Mouse (Mus musculus): ENCODE measurements at regions not wholly inside any gene's neighbourhood (a gene's known extent, or its start where the extent isn't known, plus 50 kb on each side); places are given as distances from the start of the nearest gene placed in this dataset.

DNA sequence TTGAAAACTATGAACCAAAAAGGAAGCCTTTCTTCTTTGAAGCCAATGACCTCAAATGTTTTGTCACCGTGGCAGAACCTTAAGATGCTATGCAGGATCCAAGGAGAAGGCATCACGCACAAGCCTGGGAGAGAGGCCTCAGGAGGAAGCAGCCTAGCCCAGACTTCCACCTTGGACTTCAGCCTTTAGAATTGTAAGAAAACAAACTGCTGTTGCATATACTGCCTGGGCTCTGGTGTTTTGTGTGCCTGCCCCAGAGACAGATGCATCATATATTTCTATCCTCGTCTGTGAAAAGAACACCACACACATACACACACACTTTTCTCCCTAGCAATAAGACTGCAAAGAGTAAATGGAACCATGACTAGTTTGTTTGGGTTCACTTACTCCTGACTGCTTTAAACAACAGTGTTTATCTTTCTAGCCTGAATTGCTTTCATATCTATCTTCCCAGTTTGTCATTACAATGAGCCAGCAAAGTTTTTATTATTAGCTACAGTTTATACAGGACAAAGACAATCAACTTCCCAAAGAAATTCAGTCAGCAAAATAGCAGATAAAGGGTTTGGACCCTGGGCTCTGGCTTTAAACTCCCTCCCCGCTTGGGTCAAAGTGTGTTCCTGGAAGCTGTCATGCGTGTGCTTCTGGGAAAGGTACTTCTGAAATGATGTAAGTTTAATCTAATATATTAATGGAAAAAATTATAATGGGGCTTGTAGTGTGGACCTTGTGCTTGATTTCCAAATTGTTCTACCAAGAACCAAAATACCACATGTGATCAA is 204.2 kb downstream of the Gm5447 start:
- Histone ChIP-seq H3K27me3 (ENCODE audit: low read depth, poor library complexity, severe bottlenecking) (no peaks in the 10 kb centered on the region), H3K9me3 (replicated peaks) (no peaks in the 10 kb centered on the region), H3K4me1 (peaks cover 4% of the 10 kb centered on the region; the same call in 1 of the 2 replicates), H3K36me3 (no peaks in the 10 kb centered on the region), H3K4me3 (no peak overlapping the region), H3K27ac (no peak overlapping the region)
- no peak for DNase-seq (ENCODE audit: low spot score)
- 87% methylated on average over 5 of the region's 5 CpGs for WGBS

DNA sequence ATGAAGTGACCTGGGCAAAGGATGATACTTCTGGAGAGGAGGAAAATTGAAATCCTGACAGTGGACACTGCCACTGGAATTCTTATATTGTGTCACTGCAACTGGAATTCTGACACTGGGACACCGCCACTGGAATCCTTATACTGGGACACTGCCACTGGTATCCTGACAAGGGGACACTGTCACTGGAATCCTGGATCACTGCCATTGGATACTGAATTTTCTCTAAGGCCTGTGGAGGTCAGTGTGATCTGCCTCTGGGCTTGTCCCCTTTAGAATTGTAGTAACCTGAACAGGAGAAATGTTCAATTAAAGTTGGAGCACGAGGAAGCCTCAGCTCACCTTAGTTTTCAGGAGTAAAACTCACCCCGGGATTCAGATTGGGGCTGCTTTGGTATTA is 205.0 kb downstream of the Gm5447 start:
- Histone ChIP-seq H3K27me3 (ENCODE audit: low read depth, poor library complexity, severe bottlenecking) (no peaks in the 10 kb centered on the region), H3K9me3 (replicated peaks) (no peaks in the 10 kb centered on the region), H3K4me1 (peaks cover 4% of the 10 kb centered on the region; the same call in 1 of the 2 replicates), H3K36me3 (no peaks in the 10 kb centered on the region), H3K27ac (no peak overlapping the region), H3K4me3 (no peak overlapping the region)
- DNase-seq (ENCODE audit: low spot score): no peak
- 89% methylated on average over 3 of the region's 3 CpGs for WGBS

- Histone ChIP-seq H3K4me1 (peaks cover 4% of the 10 kb centered on the region; the same call in 1 of the 2 replicates), H3K4me3 (no peak overlapping the region), H3K27me3 (ENCODE audit: low read depth, poor library complexity, severe bottlenecking) (no peaks in the 10 kb centered on the region; the same call in 1 of the 2 replicates), H3K9me3 (replicated peaks) (no peaks in the 10 kb centered on the region), H3K36me3 (no peaks in the 10 kb centered on the region), H3K27ac (0 out of 2 replicates have a peak overlapping the region, but pooled peaks have one; percentile 11)
- no peak for DNase-seq (ENCODE audit: low spot score)
- WGBS: 54% methylated on average over 12 of the region's 12 CpGs
Observed at GRCm38 (mm10) chr13:31179407-31180001, 205.5 kb downstream of the Gm5447 start.

GRCm38 (mm10) chr13:31181530-31181929 is 207.5 kb downstream of the Gm5447 start:
- WGBS: 74% methylated on average over 5 of the region's 5 CpGs
- no peak overlapping the region for H3K27ac ChIP-seq
- H3K9me3 ChIP-seq (replicated peaks): no peaks in the 10 kb centered on the region
- DNase-seq (ENCODE audit: low spot score): no peak
- H3K4me3 ChIP-seq: no peak overlapping the region
- H3K27me3 ChIP-seq (ENCODE audit: low read depth, poor library complexity, severe bottlenecking): peaks cover 8% of the 10 kb centered on the region; the same call in 1 of the 2 replicates
- no peaks in the 10 kb centered on the region for H3K36me3 ChIP-seq
- peaks cover 4% of the 10 kb centered on the region; the same call in 1 of the 2 replicates for H3K4me1 ChIP-seq

GRCm38 (mm10) chr13:31184845-31185834 is 211.1 kb downstream of the Gm5447 start:
- no peaks in the 10 kb centered on the region for H3K9me3 ChIP-seq (replicated peaks)
- no peaks in the 10 kb centered on the region for H3K36me3 ChIP-seq
- H3K4me1 ChIP-seq: no peaks in the 10 kb centered on the region
- no peak overlapping the region for H3K27ac ChIP-seq
- peaks cover 8% of the 10 kb centered on the region; the same call in 1 of the 2 replicates for H3K27me3 ChIP-seq (ENCODE audit: low read depth, poor library complexity, severe bottlenecking)
- WGBS: 81% methylated on average over 14 of the region's 14 CpGs
- no peak for DNase-seq (ENCODE audit: low spot score)
- H3K4me3 ChIP-seq: no peak overlapping the region

- WGBS: 55% methylated on average over 5 of the region's 5 CpGs
- no peak for DNase-seq (ENCODE audit: low spot score)
- H3K4me1 ChIP-seq: no peaks in the 10 kb centered on the region
Observed at GRCm38 (mm10) chr13:31186805-31187589, 213.0 kb downstream of the Gm5447 start.

DNA sequence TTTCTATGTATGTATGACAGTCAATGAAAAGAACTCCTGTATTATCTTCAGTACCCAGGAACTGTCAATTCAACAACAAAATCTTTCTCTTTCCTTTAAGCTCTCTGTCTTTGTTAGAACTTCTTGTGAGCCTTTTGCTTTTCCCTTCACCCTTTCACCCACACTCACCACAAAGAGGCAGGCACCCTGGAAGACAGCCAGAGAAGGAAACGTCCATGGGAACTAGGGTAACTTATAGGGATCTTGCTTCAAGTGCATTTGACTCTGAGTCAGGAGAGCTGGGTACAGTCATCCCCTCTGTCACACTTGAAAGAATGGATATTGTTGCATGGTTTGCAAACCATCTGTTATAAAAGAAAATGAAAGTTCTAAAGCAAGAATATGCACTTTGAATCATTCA is 215.1 kb downstream of the Gm5447 start:
- no peaks in the 10 kb centered on the region for H3K9me3 ChIP-seq (replicated peaks)
- H3K4me1 ChIP-seq: no peaks in the 10 kb centered on the region
- no peak for DNase-seq (ENCODE audit: low spot score)
- peaks cover 8% of the 10 kb centered on the region; the same call in 1 of the 2 replicates for H3K27me3 ChIP-seq (ENCODE audit: low read depth, poor library complexity, severe bottlenecking)
- H3K36me3 ChIP-seq: no peaks in the 10 kb centered on the region
- WGBS: 63% methylated on average over 1 of the region's 1 CpGs
- H3K27ac ChIP-seq: no peak overlapping the region
- H3K4me3 ChIP-seq: no peak overlapping the region

More at GRCm38 (mm10) chr13:31186805-31187589, 213.0 kb downstream of the Gm5447 start:
- peaks cover 8% of the 10 kb centered on the region; the same call in 1 of the 2 replicates for H3K27me3 ChIP-seq (ENCODE audit: low read depth, poor library complexity, severe bottlenecking)
- H3K4me3 ChIP-seq: no peak overlapping the region
- no peaks in the 10 kb centered on the region for H3K36me3 ChIP-seq
- no peak overlapping the region for H3K27ac ChIP-seq
- no peaks in the 10 kb centered on the region for H3K9me3 ChIP-seq (replicated peaks)

DNA sequence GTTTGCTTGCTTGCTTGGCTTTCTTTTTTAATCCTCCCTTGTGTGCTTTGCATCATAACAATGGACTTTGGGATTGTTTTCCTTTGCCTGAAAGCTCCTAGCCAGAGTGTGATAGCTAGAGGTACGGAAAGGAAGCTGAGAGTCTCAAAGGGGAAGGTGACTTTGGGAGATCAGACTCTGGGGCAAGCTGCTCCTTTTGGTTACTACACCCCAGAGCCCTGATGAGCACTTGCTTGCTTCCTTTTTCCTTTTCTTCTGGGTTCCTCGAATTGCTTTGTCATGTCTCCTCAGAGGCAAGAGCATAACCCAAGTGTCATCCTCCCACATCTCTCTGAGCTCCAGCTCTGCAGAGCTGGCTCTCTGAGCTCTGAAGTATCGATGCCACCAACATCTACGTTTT is 216.0 kb downstream of the Gm5447 start:
- 80% methylated on average over 4 of the region's 4 CpGs for WGBS
- Histone ChIP-seq H3K27me3 (ENCODE audit: low read depth, poor library complexity, severe bottlenecking) (peaks cover 6% of the 10 kb centered on the region; the same call in 1 of the 2 replicates), H3K9me3 (replicated peaks) (no peaks in the 10 kb centered on the region), H3K36me3 (no peaks in the 10 kb centered on the region), H3K4me3 (no peak overlapping the region), H3K4me1 (peaks cover 4% of the 10 kb centered on the region; the same call in 1 of the 2 replicates), H3K27ac (no peak overlapping the region)
- no peak for DNase-seq (ENCODE audit: low spot score)

- 87% methylated on average over 7 of the region's 7 CpGs for WGBS
- Histone ChIP-seq H3K4me1 (peaks cover 4% of the 10 kb centered on the region; the same call in 1 of the 2 replicates), H3K27me3 (ENCODE audit: low read depth, poor library complexity, severe bottlenecking) (no peaks in the 10 kb centered on the region), H3K9me3 (replicated peaks) (no peaks in the 10 kb centered on the region), H3K4me3 (no peak overlapping the region), H3K27ac (no peak overlapping the region), H3K36me3 (no peaks in the 10 kb centered on the region)
- no peak for DNase-seq (ENCODE audit: low spot score)
Observed at GRCm38 (mm10) chr13:31191344-31192139, 217.5 kb downstream of the Gm5447 start.

GRCm38 (mm10) chr13:31194971-31195370 is 221.0 kb downstream of the Gm5447 start:
- WGBS: 72% methylated on average over 3 of the region's 3 CpGs
- H3K4me3 ChIP-seq: no peak overlapping the region
- no peak for DNase-seq (ENCODE audit: low spot score)

GRCm38 (mm10) chr13:31196546-31196945 is 222.5 kb downstream of the Gm5447 start:
- 88% methylated on average over 2 of the region's 2 CpGs for WGBS
- Histone ChIP-seq H3K9me3 (replicated peaks) (no peaks in the 10 kb centered on the region), H3K4me1 (peaks cover 4% of the 10 kb centered on the region; the same call in 1 of the 2 replicates), H3K27me3 (ENCODE audit: low read depth, poor library complexity, severe bottlenecking) (no peaks in the 10 kb centered on the region), H3K4me3 (no peak overlapping the region), H3K27ac (no peak overlapping the region), H3K36me3 (no peaks in the 10 kb centered on the region)
- no peak for DNase-seq (ENCODE audit: low spot score)

More at GRCm38 (mm10) chr13:31194971-31195370, 221.0 kb downstream of the Gm5447 start:
- Histone ChIP-seq H3K36me3 (no peaks in the 10 kb centered on the region), H3K27ac (no peak overlapping the region), H3K27me3 (ENCODE audit: low read depth, poor library complexity, severe bottlenecking) (no peaks in the 10 kb centered on the region), H3K9me3 (replicated peaks) (no peaks in the 10 kb centered on the region), H3K4me1 (peaks cover 4% of the 10 kb centered on the region; the same call in 1 of the 2 replicates)

Data from limb, embryonic 10.5 days (tissue).